Mouse (Mus musculus): ENCODE results near the gene Tmem229b.

DNA sequence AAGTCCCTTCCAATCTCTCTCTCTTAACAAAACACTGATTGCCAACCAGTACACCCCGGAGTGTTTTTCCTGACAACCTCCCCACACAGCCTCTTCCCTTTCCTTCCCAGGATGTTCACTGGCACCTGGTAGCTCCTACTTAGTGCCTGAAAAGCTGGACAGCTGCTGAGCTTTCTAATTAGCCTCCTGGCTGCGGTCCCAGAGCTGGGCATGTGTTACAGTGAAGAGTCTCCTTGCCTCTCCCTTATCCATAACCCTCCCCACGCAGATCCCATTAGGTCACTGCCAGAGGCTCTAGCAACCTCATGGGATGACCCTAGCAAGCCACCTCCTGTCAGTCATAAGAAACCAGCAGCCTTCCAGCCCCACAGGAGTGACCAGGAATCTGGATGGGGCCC lies 23.4 kb downstream of the Tmem229b start:
- no peak for TF ChIP-seq GATA1 (IDR thresholded peaks at IDR 0.05; ENCODE audit: low read depth, low read length)
- TF ChIP-seq RAD21 (IDR thresholded peaks at IDR 0.05; ENCODE audit: low read depth, low read length): no peak

Data from MEL (cell line).